Mouse (Mus musculus): ENCODE results near the gene Tgfbr3. TPM values are rescaled to one million over a fixed set of nuclear protein-coding genes. Genes with fewer than 3 reads are reported as not detected.

The Tgfbr3 gene
- total RNA-seq, 2 experiments from 2014 or later: 42.6 to 52.0 TPM

DNA sequence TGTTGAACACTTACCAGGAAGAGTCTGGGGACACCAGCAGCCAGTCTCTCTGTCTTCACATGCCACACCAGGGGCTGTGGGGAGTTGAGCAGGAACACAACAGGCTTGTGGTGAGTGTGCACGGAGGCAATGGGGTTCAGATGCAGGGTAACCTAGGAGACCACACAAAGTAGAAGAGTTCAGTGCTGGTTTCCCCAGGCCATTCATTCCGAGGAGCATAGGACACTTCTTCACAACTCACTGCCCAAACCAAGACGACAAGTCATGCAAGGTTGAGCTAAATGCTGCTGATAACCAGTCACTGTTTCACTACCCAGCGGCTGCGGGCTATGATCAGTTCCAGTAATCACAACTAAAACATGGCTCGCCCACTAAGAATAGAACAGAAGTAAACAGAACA lies 111.6 kb downstream of the Tgfbr3 start:
- no peak for DNase-seq
- intact Hi-C loops (cut with DNase I): no loop called here

DNA sequence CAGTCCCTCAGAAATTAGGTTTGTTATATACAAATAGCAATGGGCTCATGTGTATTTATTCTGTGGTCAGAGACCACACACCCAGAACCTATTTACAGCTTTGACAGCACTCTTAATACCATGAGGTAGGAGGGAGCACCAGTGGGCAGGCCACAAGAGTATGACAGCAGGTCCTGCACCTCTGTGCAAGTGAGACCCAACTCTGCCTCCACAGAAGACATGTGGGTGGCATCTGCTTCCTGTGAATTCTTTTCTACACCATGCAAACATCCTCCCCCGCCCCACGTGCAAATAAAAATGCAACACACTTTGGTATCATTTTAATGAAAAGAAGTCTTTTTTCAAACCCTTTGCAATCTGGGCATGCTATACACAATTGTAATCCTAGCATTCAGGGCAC lies 112.2 kb downstream of the Tgfbr3 start:
- intact Hi-C loops (cut with DNase I): no loop called here
- DNase-seq: no peak

DNA sequence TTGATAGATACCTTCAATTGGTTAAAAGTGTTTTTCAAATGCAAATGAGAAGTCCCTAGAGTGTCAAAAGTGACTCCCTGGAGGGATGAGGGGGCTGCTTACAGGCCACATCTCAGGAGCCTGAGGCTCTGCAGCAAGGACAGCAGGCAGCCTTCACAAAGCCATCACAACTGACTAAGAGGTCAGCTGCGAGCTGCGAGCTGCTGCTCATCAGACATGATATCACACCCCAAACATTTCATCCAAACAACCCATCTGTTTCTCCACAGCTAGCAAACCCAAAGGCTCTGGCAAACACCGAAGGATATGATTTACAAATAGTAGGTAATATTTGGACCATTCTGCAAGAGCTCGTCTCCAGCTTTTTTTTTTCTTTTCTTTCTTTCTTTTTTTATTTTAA lies 112.6 kb downstream of the Tgfbr3 start:
- intact Hi-C loops (cut with DNase I): no loop called here
- peak in 1 of 2 experiments; percentile 31 for DNase-seq

- intact Hi-C loops (cut with DNase I): no loop called here
- DNase-seq: no peak
These were observed 113.2 kb downstream of the Tgfbr3 start for GRCm38 (mm10) chr5:107176196-107176595.

DNA sequence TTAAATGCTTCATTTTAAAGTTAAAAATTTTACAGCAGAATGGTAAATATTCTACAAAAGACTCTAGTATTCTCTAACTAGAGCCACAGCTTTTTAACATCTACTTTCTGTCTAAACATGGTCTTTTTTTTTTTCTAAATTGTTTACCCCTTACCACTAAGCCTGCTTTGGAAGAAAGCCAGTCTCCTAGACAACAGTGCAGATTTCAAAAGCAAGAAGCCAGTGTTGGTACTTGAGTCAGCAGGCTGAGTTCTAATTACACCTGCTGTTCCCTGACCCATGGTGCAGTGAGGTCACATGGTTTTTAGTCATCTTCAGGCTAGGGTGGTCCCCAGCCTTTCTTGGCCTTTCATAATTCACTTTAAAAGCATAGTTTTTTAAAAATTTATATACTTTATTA lies 115.2 kb downstream of the Tgfbr3 start:
- no peak for DNase-seq
- intact Hi-C loops (cut with DNase I): no loop called here

GRCm38 (mm10) chr5:107173483-107173882 lies 115.9 kb downstream of the Tgfbr3 start:
- no peak for DNase-seq
- intact Hi-C loops (cut with DNase I): no loop called here

DNA sequence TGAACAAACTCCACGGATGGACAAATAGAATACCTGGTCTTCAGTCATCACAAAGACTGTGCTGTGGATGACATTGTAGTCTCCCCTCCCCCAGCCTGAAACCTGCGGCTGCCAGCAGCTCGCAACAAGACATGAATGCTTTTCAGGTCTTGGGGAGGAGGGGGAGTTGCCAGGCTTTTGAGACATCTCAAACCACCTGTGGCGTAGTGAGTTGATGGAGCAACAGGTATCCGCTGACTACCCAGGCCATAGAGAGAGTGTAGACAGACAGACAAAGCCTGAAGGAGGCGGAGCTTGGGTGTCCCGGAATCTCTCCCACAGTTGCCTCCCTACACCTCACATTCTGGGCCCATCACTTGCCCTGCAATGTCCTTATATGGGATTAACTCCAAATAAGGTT lies 117.6 kb downstream of the Tgfbr3 start:
- DNase-seq: no peak
- intact Hi-C loops (cut with DNase I): no loop called here

GRCm38 (mm10) chr5:107169796-107170195 lies 119.6 kb downstream of the Tgfbr3 start:
- intact Hi-C loops (cut with DNase I): loop anchor here (5.0 kb wide), 2 partner anchors 63 to 118 kb away; partner anchors contain the start of gene Tgfbr3
- DNase-seq: no peak

DNA sequence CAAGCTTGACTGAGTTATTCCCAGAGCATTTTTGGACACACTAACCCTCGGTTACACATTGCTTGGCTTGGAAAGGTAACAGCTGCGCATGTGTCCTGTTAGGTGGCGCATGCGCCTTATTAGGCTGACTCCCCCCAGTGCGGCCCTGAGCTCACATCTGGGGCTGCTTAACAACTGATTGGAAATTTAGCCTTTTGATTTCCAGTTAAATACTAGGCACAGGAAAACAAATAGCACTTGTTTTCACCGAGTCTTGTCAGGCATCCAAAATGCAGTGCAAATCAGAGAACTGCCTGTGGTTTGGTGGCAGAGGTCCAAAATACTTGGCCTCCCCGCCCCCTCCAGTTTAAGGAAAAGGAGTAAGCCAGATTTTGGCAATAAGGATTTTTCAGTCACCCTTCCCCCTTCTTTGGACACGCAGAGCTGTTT lies 121.5 kb downstream of the Tgfbr3 start:
- intact Hi-C loops (cut with DNase I): loop anchor here (5.0 kb wide), 2 partner anchors 64 to 119 kb away; partner anchors contain the start of gene Tgfbr3
- peak; percentile 89 to 90 for DNase-seq

GRCm38 (mm10) chr5:107167373-107167772 lies 122.1 kb downstream of the Tgfbr3 start:
- intact Hi-C loops (cut with DNase I): loop anchor here (5.0 kb wide), 2 partner anchors 65 to 120 kb away; partner anchors contain the start of gene Tgfbr3

DNA sequence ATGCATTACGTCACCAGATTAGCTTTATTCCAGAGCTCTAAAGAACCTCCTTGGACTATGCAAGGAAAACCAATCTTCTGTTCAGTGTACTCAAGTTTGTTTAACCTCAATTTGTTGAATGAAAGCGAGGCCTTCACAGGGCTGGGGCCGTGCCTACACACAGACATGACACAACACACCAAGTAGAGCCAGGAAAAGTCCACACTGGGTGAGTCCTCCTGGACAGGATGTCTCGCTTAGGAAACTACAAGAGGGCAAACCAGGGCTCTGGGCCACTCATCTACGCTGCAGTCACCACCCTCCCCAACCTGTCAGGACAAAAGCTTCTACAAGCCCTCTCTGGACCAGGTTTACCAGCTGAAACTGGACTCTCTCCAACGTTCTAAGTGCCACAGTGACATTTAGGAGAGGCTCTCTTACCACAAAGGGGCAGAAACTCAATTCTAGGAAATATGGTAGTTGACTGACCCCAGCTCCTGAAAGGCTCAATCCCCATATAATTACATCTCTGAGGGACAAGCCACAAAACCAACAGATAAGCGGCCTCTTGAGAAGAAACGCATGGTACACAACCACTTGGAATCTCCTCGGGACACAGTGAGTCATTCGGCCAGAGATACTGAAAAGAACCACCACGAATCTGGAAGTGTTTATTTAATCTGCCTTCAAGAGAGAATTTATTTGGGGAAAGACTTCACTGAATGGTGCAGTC lies 122.6 kb downstream of the Tgfbr3 start:
- DNase-seq: peak; percentile 66 to 73
- intact Hi-C loops (cut with DNase I): loop anchor here (5.0 kb wide), 2 partner anchors 65 to 120 kb away; partner anchors contain the start of gene Tgfbr3

More at GRCm38 (mm10) chr5:107167373-107167772, 122.1 kb downstream of the Tgfbr3 start:
- peak in 1 of 2 experiments; percentile 57 for DNase-seq

DNA sequence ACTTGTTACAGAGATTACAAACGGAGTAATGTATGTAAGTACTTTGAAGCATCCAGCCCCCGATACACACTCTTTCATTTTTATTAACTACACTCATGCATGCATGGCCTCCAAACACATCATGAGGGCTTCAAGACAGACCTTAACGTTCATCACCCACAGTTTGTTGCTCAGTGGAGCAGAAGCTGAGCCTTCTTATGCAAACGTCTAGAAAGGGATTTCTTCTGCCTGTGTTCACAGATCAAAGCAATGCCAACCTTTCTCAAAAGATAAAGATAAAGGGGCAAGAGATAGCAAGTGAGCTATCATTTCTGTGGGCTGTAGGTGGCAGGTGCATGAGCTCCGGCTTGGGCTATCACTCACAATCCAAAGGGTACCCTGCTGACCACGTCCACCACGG lies 123.7 kb downstream of the Tgfbr3 start:
- intact Hi-C loops (cut with DNase I): loop anchor here (5.0 kb wide), 2 partner anchors 67 to 122 kb away; partner anchors contain the start of gene Tgfbr3
- no peak for DNase-seq

- intact Hi-C loops (cut with DNase I): loop anchor here (5.0 kb wide), 2 partner anchors 67 to 122 kb away; partner anchors contain the start of gene Tgfbr3
- DNase-seq: no peak
These were observed 124.2 kb downstream of the Tgfbr3 start for GRCm38 (mm10) chr5:107165271-107165670.

GRCm38 (mm10) chr5:107164856-107165255 lies 124.6 kb downstream of the Tgfbr3 start:
- DNase-seq: no peak
- intact Hi-C loops (cut with DNase I): loop anchor here (5.0 kb wide), 2 partner anchors 67 to 122 kb away; partner anchors contain the start of gene Tgfbr3

GRCm38 (mm10) chr5:107164146-107164545 lies 125.3 kb downstream of the Tgfbr3 start:
- no peak for DNase-seq
- intact Hi-C loops (cut with DNase I): no loop called here

DNA sequence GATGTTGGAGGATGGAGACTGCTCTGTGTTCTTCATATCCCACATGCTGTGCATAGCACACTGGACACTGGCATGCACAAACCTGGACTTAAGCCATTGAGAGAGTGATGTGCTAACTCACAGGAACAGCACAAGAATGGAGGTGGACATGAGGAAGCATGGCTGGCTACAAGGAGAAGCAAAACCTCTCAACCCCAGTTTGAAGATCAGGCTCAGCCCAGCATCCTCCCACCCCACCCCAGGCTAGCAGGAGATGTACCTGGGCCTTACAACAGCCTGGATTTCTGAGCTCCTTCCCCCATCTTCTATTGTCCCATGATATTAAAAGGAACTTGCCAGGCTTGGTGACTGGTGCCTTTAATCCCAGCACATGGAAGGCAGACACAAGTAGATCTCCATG lies 126.1 kb downstream of the Tgfbr3 start:
- no peak for DNase-seq

DNA sequence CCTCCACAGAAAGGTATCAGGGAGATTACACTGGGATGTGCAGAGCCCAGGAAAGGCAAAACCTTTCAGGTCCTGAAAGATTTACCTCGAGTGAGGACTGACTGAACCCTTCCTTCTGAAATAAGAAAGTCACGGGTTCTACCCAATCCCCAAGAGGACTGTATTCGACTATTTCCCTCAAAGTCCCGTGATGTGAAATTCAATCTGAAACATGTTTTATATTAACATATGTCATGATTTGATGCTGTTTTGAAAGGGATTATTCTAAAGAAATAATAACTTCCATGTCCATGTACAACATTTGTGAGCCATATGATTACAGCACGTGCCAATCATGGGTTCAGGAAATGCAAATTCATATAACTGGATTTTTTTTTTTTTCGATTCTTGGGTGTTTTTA lies 126.6 kb downstream of the Tgfbr3 start:
- intact Hi-C loops (cut with DNase I): no loop called here
- DNase-seq: no peak

More for the DNA sequence above, 126.1 kb downstream of the Tgfbr3 start:
- intact Hi-C loops (cut with DNase I): no loop called here

- DNase-seq: no peak
- intact Hi-C loops (cut with DNase I): no loop called here
These were observed 127.1 kb downstream of the Tgfbr3 start for GRCm38 (mm10) chr5:107162319-107162718.

- peak; percentile 38 to 41 for DNase-seq
These were observed 129.2 kb downstream of the Tgfbr3 start for GRCm38 (mm10) chr5:107159914-107160890.

DNA sequence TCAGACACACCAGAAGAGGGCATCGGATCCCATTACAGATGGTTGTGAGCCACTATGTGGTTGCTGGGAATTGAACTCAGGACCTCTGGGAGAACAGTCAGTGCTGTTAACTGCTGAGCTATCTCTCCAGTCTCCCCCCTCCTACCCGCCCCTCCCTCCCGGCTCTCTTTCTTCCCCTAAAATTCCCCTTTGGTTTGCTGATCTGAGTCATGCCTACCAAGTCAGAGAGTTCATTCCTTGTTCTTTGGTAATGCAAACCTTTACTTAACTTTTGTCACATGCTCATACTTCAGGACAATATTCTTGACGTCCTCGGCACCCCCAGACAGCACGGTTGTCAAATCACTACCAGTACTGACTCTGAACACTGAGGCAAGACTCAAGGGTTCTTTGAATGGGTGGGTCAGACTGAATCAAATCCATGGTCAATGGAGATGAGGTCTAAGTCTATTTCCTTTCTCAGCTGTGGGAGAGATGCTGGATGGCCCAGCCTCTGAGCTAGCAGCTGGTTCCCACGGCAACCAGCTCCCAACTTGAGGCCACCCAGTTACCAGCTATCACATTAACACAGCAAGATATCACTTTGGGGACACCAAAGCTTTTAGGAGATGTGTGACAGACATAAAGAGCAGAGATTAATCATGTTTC lies 130.8 kb downstream of the Tgfbr3 start:
- DNase-seq: no peak
- intact Hi-C loops (cut with DNase I): no loop called here

More at GRCm38 (mm10) chr5:107159914-107160890, 129.2 kb downstream of the Tgfbr3 start:
- intact Hi-C loops (cut with DNase I): no loop called here
